Mouse (Mus musculus): ENCODE measurements at regions not wholly inside any gene's neighbourhood (a gene's known extent, or its start where the extent isn't known, plus 50 kb on each side); places are given as distances from the start of the nearest gene placed in this dataset.

DNA sequence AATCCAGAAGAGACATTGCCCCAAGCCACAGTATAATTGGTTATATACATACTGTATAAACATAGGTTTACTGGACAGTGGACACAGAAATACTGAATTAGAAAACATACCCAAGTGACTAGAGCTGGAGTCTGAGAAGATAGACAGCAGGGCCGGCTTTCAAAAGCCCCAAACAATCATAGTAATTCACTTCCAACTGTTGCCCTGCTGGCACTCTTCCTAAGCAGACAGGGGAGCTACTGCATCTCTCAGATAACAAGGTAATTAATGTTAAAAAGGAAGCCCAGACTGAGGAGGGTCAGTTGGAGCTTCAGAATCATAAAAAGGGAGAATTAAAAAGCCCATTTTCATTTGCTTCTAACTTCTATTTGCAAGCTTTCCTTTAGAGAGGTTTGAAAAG, 764.5 kb downstream of the Vgll3 start:
- no peak for ATAC-seq (ENCODE audit: insufficient number of reproducible peaks, insufficient read depth, low FRiP score, low TSS enrichment)
- 32% methylated on average over 1 of the region's 1 CpGs for WGBS
- Histone ChIP-seq H3K4me3 (no peak overlapping the region), H3K4me2 (replicated peaks) (no peak overlapping the region), H3K4me1 (no peaks in the 10 kb centered on the region), H3K36me3 (no peaks in the 10 kb centered on the region), H3K9me3 (no peaks in the 10 kb centered on the region), H3K9ac (no peak overlapping the region), H3K27me3 (no peaks in the 10 kb centered on the region), H3K27ac (no peak overlapping the region)

DNA sequence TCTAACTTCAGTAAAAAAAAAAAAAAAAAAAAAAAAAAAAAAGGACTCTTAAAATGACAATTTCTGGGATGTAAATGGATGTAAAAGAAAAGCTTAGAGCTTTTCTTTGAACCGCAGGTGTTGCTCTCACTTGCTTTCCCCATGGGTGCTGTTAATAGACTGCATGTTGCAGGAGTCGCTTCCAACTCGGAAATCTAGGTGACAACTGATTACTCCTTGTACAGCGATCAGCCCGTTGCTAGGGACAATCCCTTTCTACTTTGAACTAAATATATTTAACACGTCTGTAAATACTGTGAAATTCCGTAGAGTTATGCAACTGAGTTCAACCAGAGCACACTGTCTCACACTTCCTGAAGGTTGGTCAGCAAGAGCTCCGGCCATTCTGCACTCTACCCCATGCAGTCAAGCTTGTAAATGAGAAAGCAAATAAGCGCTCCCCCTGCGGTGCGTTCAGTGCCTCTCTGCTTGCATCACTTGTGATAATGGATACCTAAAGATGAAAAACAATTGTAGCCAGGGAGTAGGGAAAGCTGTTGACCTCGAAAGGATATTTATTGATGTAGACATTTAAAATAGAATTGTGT, 770.7 kb downstream of the Vgll3 start:
- 15% methylated on average over 12 of the region's 12 CpGs for WGBS
- Histone ChIP-seq H3K4me3 (no peak overlapping the region), H3K9ac (no peak overlapping the region), H3K4me1 (no peaks in the 10 kb centered on the region), H3K27me3 (no peaks in the 10 kb centered on the region), H3K27ac (no peak overlapping the region), H3K9me3 (no peaks in the 10 kb centered on the region), H3K4me2 (replicated peaks) (peak overlapping the region; percentile 26), H3K36me3 (no peaks in the 10 kb centered on the region)
- ATAC-seq (ENCODE audit: insufficient number of reproducible peaks, insufficient read depth, low FRiP score, low TSS enrichment) = no peak

DNA sequence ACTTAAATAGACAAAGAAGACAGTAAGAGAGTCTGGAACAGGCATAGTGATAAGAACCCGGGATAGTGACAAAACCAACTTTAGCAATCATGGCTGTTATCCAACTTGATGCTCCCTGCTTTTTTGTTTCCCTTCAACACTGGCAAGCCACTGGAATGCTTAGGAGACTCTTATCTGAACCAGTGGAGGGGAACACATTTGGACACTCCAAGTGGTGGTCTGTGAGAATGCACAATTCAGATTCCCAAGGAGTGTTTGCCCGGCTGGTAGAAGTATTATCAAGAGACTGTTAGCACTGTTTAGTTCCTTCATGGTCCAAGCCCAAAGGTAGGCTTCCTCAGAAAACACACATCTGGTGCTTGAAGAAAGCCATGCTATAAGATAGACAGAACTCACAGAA, 787.2 kb downstream of the Vgll3 start:
- Histone ChIP-seq H3K4me2 (replicated peaks) (no peak overlapping the region), H3K9ac (no peak overlapping the region), H3K27me3 (no peaks in the 10 kb centered on the region), H3K9me3 (no peaks in the 10 kb centered on the region), H3K36me3 (no peaks in the 10 kb centered on the region), H3K4me3 (no peak overlapping the region), H3K27ac (no peak overlapping the region), H3K4me1 (no peaks in the 10 kb centered on the region)
- no peak for ATAC-seq (ENCODE audit: insufficient number of reproducible peaks, insufficient read depth, low FRiP score, low TSS enrichment)
- WGBS = 65% methylated on average over 2 of the region's 2 CpGs

DNA sequence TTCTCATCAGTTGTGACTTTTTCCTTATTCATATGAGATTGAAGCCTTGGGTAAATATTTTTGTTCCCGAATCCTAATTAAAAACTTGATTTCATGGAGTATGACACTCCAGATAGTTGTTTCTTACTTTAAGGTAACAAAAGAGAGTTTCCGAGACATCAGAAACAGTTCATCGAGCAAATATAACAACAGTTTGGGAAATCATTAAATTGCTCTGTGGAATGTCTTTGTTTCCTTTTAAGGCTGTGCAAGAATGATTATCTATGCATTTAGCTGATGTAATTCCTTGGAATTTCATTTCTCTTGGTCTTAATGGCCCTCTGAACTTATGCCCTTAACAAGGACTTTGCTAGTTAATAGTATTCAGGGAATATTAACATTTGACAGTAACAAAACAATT, 787.6 kb downstream of the Vgll3 start:
- H3K4me1 ChIP-seq = no peaks in the 10 kb centered on the region
- H3K4me2 ChIP-seq (replicated peaks) = no peak overlapping the region
- no peak overlapping the region for H3K9ac ChIP-seq
- H3K9me3 ChIP-seq = no peaks in the 10 kb centered on the region
- no peak overlapping the region for H3K4me3 ChIP-seq
- no peak for ATAC-seq (ENCODE audit: insufficient number of reproducible peaks, insufficient read depth, low FRiP score, low TSS enrichment)
- H3K36me3 ChIP-seq = no peaks in the 10 kb centered on the region
- H3K27me3 ChIP-seq = no peaks in the 10 kb centered on the region
- H3K27ac ChIP-seq = no peak overlapping the region
- WGBS = 71% methylated on average over 3 of the region's 3 CpGs

DNA sequence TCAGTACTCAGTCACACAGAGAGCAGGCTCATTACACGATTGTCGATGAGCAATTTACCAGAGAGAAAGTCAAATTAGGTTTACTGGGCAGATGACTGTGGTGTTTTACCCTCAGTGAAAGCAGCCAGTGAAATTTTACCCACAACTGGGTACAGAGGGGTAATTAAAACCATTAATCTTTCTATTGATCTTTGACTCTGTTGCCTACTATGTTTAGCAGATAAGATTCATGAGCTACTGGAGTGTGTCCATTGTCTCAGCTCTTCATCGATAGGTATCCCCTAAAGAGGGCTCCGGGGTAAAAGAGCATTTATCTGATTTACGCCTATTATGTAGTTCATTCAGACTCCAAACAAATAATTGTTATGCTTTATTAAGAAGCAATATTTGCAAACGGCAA, 788.8 kb downstream of the Vgll3 start:
- H3K9ac ChIP-seq = no peak overlapping the region
- H3K4me2 ChIP-seq (replicated peaks) = no peak overlapping the region
- no peaks in the 10 kb centered on the region for H3K27me3 ChIP-seq
- no peak overlapping the region for H3K4me3 ChIP-seq
- H3K36me3 ChIP-seq = no peaks in the 10 kb centered on the region
- H3K27ac ChIP-seq = no peak overlapping the region
- no peak for ATAC-seq (ENCODE audit: insufficient number of reproducible peaks, insufficient read depth, low FRiP score, low TSS enrichment)
- no peaks in the 10 kb centered on the region for H3K4me1 ChIP-seq
- 57% methylated on average over 6 of the region's 6 CpGs for WGBS
- no peaks in the 10 kb centered on the region for H3K9me3 ChIP-seq
